Mouse (Mus musculus): Measurements from ENCODE around the gene Pdzrn3.

Pdzrn3 gene

DNA sequence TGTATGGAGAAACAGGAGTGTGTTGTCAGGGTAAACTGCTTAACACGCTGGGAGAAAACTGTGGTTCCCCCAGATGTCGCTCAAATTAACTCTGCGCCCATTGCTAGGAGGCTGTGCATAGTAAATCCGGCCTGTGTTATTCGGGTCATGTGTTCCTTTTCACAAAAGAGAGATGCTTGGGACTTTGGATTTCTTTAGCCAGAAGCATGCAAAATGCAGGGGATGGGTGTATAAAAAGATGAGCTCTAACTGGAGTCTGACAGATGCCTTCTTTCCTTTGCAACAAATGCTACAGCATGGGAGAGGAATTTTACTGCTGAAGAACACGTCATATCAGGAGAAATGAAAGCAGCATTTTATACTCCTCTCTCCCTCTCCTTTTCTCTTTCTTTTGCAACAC is 190.4 kb downstream of the Pdzrn3 start:
- no peak for DNase-seq

DNA sequence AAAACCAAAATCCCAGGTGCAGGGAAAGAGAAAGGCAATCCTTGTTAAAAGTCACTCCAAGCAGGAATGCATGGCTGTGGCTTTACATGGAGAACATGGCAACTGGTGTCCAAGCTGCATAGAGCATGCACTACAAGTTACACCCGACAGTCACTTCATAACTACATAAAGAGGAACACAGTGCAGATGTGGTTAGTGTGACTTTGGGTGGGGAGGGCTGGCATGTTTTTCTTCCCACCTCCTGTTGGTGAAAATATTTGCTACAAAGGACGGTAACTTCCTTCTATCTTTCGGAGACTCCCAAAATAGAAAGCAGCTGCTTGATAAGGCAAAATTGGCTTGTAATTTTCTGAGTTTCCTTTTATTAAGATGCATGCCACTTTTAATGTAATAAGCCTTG is 190.8 kb downstream of the Pdzrn3 start:
- no peak for DNase-seq

DNA sequence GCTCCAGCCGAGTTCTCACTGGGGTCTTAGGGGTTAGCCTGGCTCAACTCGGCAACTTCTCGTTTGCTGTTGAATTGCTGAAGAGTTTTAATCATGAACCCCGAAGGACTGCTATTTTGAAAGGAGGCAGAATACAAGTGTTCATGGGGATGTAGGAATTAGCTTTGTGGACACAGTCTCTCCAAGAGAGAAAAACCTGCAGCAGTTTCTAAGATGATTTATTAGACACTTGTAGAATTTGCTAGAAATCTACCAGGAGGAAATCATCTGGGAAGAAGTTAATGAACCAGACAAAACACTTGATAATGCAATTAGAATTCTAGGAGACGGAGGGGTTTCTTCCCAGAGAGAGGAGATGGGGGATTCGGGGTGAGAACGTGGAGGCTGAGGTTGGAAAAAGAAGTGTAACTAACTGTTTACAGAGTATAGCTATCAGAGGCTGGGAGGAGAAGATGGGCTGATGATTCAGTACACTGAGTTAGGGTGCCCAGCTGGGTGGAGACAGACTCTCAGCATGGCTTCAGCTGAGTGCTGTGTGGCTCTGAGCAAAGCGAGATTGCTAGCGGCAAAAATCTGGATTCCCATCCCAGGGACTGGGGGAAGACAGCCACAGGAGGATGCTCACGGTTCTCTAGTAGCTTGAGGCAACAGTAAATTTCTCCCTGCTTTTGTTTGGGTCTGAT is 193.5 kb downstream of the Pdzrn3 start:
- DNase-seq: no peak

DNA sequence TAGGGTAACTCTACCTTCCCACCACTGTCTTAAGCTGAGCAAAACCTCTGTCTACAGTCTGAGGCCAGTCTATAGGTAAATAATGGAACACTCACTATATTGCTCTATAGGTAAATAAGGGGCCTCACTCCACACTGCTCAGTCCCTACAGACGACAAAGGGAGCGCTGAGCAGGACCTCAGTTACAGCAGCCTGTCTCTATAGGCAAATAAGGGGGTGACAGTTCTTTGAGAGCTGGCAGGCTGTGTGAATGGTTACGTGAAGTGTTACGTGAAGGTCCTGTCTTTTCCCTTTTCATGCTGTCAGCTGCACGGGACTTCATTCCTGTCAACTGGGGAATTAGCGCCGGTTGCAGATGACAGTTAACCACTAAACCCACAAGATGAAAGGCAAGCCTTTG is 207.0 kb downstream of the Pdzrn3 start:
- no peak for DNase-seq

DNA sequence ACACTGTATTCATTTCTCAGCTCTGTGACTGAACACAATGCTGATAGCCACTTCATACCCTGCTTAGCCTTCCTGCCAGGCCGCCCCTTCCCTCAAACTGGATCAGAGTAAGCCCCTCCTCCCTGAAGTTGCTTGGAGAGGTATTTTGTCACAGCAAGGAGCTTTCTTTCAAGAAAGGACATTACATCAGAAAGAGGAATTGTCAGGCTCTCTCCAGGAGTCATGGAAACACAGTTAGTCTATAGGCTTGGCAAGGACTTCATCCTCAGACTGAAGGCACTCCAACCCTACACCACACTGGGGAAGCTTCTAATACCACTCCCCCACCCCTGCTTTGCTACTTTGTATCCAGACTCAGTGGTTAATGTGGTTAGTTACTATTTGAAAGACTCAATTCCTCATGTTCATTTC is 224.2 kb downstream of the Pdzrn3 start:
- no peak for DNase-seq

DNA sequence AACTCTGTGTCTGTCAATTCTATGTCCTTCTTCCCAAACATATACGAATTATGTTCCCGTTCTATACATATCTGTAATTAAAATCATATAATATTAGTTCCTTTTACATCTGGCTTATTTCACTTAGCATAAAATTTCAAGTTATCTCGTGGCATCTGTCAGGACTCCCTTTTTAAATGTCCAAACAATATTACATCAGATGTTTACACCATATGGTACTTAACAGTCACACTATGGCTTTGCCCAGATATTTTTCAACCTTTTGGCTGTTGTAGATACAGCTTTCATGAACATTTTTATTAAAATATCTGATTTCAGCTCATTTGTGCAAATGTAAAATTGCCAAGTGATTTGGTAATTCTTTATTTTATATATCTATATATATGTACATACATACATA is 242.3 kb downstream of the Pdzrn3 start:
- no peak for DNase-seq

DNA sequence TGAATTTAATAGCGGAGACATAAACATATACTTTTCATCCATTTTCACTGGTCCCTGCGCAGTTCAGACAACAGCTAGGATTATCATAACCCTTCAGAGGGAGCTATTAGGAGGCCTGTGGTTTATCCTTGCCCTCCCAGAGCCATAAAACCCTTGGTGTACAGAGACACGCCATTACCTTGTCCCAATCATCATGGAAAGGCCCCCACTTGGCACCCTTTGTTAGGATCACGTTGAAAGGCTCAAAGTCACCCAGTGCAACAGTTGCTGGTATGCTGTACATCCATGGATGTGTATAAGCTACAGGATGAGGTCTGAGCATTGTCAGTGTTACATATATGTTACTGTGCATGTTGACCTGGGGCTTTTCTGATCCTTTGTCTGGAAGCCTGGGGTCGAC is 252.3 kb downstream of the Pdzrn3 start:
- no peak for DNase-seq

DNA sequence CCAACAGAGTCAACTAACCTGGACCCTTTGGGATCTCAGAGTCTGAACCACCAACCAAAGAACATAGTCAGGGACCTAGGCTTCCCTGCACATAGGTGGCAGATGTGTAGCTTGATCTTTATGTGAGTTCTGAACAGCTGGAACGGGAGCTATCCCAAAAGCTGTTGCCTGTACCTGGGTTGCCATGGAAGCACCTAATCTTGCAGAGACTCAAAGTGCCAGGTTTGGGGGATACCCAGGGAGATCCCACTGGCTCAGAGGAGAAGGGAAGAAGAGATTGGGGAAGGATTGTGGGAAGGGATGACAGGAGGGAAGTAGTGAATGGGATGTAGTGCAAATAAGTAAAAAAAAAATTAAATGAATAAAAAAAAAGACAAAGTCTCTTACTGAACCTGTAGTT is 268.7 kb downstream of the Pdzrn3 start:
- no peak for DNase-seq

DNA sequence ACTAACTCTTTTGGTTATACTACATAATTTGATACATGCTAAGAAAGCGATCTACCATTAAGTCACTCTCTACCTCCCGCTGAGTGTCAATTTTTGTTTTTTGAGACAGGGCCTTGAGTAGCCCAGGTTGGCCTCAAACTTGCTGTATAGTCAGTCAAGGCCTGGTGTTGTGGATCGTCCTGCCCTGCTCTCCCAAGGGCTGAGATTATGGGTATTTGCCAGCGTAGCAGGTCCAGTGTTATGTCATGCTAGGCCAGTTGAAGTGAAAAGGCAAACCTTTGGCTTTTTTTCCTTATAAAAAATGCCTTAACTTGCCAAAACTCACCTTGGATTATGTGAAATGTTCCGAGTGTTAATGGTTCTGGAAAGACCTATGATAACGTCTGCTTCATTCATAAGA is 274.2 kb downstream of the Pdzrn3 start:
- DNase-seq: no peak

DNA sequence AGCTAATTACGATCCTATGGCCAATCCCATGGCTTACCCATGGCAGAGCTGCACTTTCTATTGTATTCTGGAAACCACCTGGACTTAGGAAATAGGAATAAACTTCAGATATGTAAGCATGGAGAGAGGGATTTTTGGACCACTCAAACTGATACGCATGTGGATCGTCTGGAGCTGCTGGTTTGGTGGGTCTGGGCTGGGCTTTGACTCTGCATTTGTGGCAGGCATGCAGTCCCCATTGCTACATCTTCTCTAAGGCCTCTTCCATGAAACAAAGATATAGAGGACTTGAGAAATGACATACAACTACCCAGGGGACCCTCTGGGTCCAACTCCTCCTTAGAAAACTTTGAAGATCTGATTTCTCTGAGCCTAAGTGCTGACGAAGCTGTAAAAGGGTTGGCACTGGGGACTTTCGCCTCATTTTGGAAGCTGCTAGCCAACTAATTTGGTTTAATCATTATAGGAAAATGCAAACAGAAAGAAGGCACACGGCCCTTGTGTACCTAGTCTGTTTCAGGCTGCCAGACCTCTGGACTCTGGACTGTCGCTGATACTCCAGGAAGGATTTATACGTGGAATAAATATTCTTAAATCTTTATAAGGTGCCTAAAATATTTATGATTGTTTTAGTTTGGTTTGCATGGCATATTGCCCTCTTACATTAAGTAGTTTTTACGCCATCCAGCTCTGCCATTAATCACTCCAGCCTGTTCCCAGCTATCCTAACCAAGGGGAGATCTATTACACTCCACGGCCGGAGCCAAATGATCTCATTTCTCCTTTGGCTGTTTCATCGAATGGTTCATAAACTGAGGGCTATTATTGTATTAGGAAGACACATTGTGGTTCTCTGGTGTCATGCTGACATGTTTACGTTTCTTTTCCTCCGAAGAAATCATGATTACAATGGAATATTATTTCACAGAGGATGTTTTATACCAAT is 275.7 kb downstream of the Pdzrn3 start:
- no peak for DNase-seq
